Comparison of ENCODE assay signal across 29 mouse cellular contexts in the genomic region with DNA sequence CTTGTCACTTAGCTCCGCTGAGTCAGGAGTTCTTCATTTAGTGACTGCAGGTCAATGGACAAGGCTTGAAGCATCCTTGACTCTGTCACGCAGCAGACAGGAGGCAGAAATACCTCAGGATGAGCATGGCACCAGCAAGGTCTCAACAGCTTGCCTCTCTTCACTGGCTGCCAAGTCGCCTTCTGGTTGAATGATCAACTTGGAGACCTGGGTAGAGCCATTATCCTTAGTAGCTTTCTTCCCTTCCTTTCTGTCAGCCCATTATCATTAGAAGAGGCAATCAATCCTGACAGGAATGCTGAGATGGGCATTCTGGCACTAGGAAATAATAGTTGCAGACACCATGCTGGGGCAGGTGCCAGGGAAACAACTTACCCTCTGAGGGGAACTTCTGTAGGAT.
A peak's percentile ranks its signal among the peaks of the same experiment; 100 is the strongest.
DNase-seq lines count a peak whose midpoint lies in the region; ATAC-seq and TF ChIP-seq lines count a peak whose summit lies in the region.
"Had no signal": no experiment of that assay in that cellular context is flagged by ENCODE, and none has a peak within 500 bp of the region (broad histone marks: within the 10 kb centered on the region; RNA-seq: fewer than 3 reads in every experiment).

No protein-coding gene starts in this region.

- H3K4me2 ChIP-seq in hindbrain, postnatal 0 days (ENCODE audit: low read depth, low read length): no peak overlapping the region
- H3K4me2 ChIP-seq in hindbrain, embryonic 11.5 days (replicated peaks; ENCODE audit: low read depth, low read length): no peak overlapping the region
- H3K4me2 ChIP-seq in forebrain, postnatal 0 days (ENCODE audit: low read depth): no peak overlapping the region
- H3K4me2 ChIP-seq: embryonic facial prominence, embryonic 13.5 days; forebrain, embryonic 15.5 days; liver, embryonic 15.5 days; lung, embryonic 15.5 days; midbrain, embryonic 12.5 days had no signal

- peak; percentile 90 for ATAC-seq in hindbrain, postnatal 0 days
- ATAC-seq in hindbrain, embryonic 11.5 days (ENCODE audit: low FRiP score): no peak
- no peak for ATAC-seq in forebrain, postnatal 0 days
- ATAC-seq: activated CD4-positive, CD25-positive, alpha-beta regulatory T cell, adult 4 months; forebrain, embryonic 15.5 days had no signal

- H3K4me3 ChIP-seq in hindbrain, postnatal 0 days (ENCODE audit: low read length): no peak overlapping the region
- no peak overlapping the region for H3K4me3 ChIP-seq in hindbrain, embryonic 11.5 days (ENCODE audit: low read depth, low read length)
- no peak overlapping the region for H3K4me3 ChIP-seq in forebrain, postnatal 0 days (ENCODE audit: low read depth, low read length)
- H3K4me3 ChIP-seq: embryonic facial prominence, embryonic 13.5 days; erythroblast, embryonic 14.5 days; forebrain, embryonic 15.5 days; left cerebral cortex, adult 2 months; limb, embryonic 10.5 days; liver, embryonic 15.5 days; lung, embryonic 15.5 days; midbrain, embryonic 12.5 days had no signal

- peak; percentile 24 for TF ChIP-seq CTCF in hindbrain, postnatal 0 days (IDR thresholded peaks at IDR 0.05; ENCODE audit: low read depth)
- TF ChIP-seq CTCF in forebrain, postnatal 0 days (IDR thresholded peaks at IDR 0.05; ENCODE audit: low read depth): no peak

- H3K27ac ChIP-seq in hindbrain, postnatal 0 days: no peak overlapping the region
- H3K27ac ChIP-seq in hindbrain, embryonic 11.5 days (ENCODE audit: low read depth, low read length): no peak overlapping the region
- no peak overlapping the region for H3K27ac ChIP-seq in forebrain, postnatal 0 days (ENCODE audit: low read depth, low read length)
- H3K27ac ChIP-seq: embryonic facial prominence, embryonic 13.5 days; forebrain, embryonic 15.5 days; left cerebral cortex, adult 2 months; limb, embryonic 10.5 days; liver, embryonic 15.5 days; lung, embryonic 15.5 days; macrophage; midbrain, embryonic 12.5 days had no signal

- WGBS in hindbrain, postnatal 0 days: 44% methylated on average over 3 of the region's 3 CpGs
- WGBS in hindbrain, embryonic 11.5 days: 63% methylated on average over 3 of the region's 3 CpGs
- WGBS in forebrain, postnatal 0 days: 67% methylated on average over 3 of the region's 3 CpGs

- H3K4me1 ChIP-seq in hindbrain, postnatal 0 days (ENCODE audit: insufficient read depth, low read length): no peaks in the 10 kb centered on the region
- no peaks in the 10 kb centered on the region for H3K4me1 ChIP-seq in hindbrain, embryonic 11.5 days (replicated peaks; ENCODE audit: control insufficient read depth, insufficient read depth, low read length)
- no peaks in the 10 kb centered on the region for H3K4me1 ChIP-seq in forebrain, postnatal 0 days (ENCODE audit: insufficient read depth)
- H3K4me1 ChIP-seq: embryonic facial prominence, embryonic 13.5 days; forebrain, embryonic 15.5 days; limb, embryonic 10.5 days; liver, embryonic 15.5 days; lung, embryonic 15.5 days had no signal

- H3K9me3 ChIP-seq in hindbrain, postnatal 0 days (ENCODE audit: low read length): no peaks in the 10 kb centered on the region
- no peaks in the 10 kb centered on the region for H3K9me3 ChIP-seq in hindbrain, embryonic 11.5 days (ENCODE audit: control insufficient read depth, low read length)
- H3K9me3 ChIP-seq in forebrain, postnatal 0 days (ENCODE audit: low read length): no peaks in the 10 kb centered on the region
- H3K9me3 ChIP-seq: embryonic facial prominence, embryonic 13.5 days; forebrain, embryonic 15.5 days; limb, embryonic 10.5 days; liver, embryonic 15.5 days; lung, embryonic 15.5 days; midbrain, embryonic 12.5 days had no signal

- H3K36me3 ChIP-seq in hindbrain, postnatal 0 days (ENCODE audit: insufficient read depth, low read length): no peaks in the 10 kb centered on the region
- H3K36me3 ChIP-seq in hindbrain, embryonic 11.5 days (ENCODE audit: control insufficient read depth, insufficient read depth, low read length): no peaks in the 10 kb centered on the region
- no peaks in the 10 kb centered on the region for H3K36me3 ChIP-seq in forebrain, postnatal 0 days (ENCODE audit: insufficient read depth)
- H3K36me3 ChIP-seq: embryonic facial prominence, embryonic 13.5 days; forebrain, embryonic 15.5 days; G1E; limb, embryonic 10.5 days; liver, embryonic 15.5 days; lung, embryonic 15.5 days; midbrain, embryonic 12.5 days had no signal

- H3K9ac ChIP-seq in hindbrain, postnatal 0 days (replicated peaks; ENCODE audit: low read length): no peak overlapping the region
- no peak overlapping the region for H3K9ac ChIP-seq in hindbrain, embryonic 11.5 days (ENCODE audit: low read depth, low read length)
- H3K9ac ChIP-seq in forebrain, postnatal 0 days: no peak overlapping the region
- H3K9ac ChIP-seq: embryonic facial prominence, embryonic 13.5 days; forebrain, embryonic 15.5 days; liver, embryonic 15.5 days; lung, embryonic 15.5 days; midbrain, embryonic 12.5 days had no signal

- DNase-seq in hindbrain, postnatal 0 days (ENCODE audit: low spot score): peak; percentile 81
- DNase-seq in hindbrain, embryonic 11.5 days (ENCODE audit: low spot score): no peak
- peak; percentile 15 for DNase-seq in brain, adult 2 months (ENCODE audit: low read depth, low spot score)
- DNase-seq in cerebellum, adult 11-12 months: peak; percentile 20
- peak; percentile 95 to 96 for DNase-seq in cerebellum, postnatal 10 days
- no peak for DNase-seq in spleen, adult 18-20 months
- DNase-seq in heart, adult 18-20 months: no peak
- DNase-seq in forebrain, postnatal 0 days: no peak
- DNase-seq: adrenal gland, adult 8-10 months; B cell, adult 2 months; embryo, embryonic 11 days; gastrocnemius, postnatal 25 days; kidney, adult 2 months; kidney, postnatal 10 days; liver; right cerebral cortex, postnatal 25 days; thymus, postnatal 14 days had no signal

- H3K27me3 ChIP-seq in hindbrain, postnatal 0 days (ENCODE audit: insufficient read depth, low read length): no peaks in the 10 kb centered on the region
- H3K27me3 ChIP-seq in hindbrain, embryonic 11.5 days (ENCODE audit: control insufficient read depth, insufficient read depth, low read length): no peaks in the 10 kb centered on the region
- H3K27me3 ChIP-seq in forebrain, postnatal 0 days (ENCODE audit: insufficient read depth, low read length): no peaks in the 10 kb centered on the region
- H3K27me3 ChIP-seq: CH12.LX; embryonic facial prominence, embryonic 13.5 days; forebrain, embryonic 15.5 days; liver, embryonic 15.5 days; lung, embryonic 15.5 days; midbrain, embryonic 12.5 days had no signal

Comparison
In these comparisons a context has a peak if more than half of its experiments do, and no peak if none do; other contexts are left out.
1. DNase-seq: peak in hindbrain, postnatal 0 days (single experiment), brain, adult 2 months (single experiment), cerebellum, adult 11-12 months (single experiment) and cerebellum, postnatal 10 days (2 of 2); none in hindbrain, embryonic 11.5 days (single experiment), spleen, adult 18-20 months (0 of 2), heart, adult 18-20 months (0 of 2) and forebrain, postnatal 0 days (single experiment).